Mouse (Mus musculus) cerebellum, adult (tissue): ENCODE measurements around the gene Panx1.

Source experiments
- ATAC-seq: cut with Nextera tagmentation; 2 replicates; pipeline ENCODE4 v1.9.2; 2017; ENCODE audit warnings: mild to moderate bottlenecking, moderate library complexity, mixed read lengths; ENCODE audit not compliant: insufficient number of reproducible peaks, low FRiP score, low TSS enrichment

Panx1 gene

GRCm38 (mm10) chr9:15027725-15028124 lies 17.6 kb downstream of the Panx1 start:
- no peak for ATAC-seq

GRCm38 (mm10) chr9:15023049-15023448 lies 22.2 kb downstream of the Panx1 start:
- ATAC-seq, result no peak

DNA sequence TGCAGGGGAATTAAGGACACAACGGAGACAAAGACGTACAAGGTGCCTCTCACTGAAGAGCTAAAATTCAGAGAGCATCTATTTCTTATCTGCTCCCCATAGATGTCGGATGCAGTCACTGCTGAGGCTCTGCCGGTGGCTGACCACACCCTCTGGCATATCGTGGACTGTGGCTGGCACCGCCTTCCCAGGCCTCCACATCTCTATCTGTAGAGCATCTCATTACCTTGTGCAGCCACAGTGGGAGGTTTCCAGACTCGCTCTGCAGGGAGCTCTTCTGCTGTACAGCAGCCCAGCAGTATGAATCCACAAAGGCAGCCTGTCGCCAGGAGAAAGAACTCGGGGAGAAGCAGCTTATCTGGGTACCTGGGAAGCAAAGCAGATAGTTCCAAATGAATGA lies 24.1 kb downstream of the Panx1 start:
- no peak for ATAC-seq

DNA sequence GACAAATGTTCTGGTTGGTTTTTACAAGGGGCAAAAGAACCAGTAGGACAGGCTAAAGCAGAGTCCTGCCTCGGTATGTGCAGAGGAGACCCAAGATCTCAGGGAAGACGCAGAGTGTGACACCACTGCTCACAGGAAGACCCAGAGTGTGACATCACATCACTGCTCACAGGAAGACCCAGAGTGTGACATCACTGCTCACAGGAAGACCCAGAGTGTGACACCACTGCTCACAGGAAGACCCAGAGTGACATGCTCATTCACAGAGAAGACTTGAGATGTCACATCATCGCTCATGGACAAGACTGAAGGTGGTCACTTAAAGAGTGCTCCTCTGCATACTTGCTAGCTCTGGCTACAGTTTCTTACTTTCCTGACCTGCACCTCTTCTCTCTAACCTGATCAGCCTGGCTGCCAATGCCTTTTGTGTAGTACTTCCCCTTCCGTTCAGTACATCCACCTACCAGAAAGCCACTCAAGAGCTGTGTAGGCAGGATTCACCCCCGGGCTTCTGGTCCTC lies 24.7 kb downstream of the Panx1 start:
- ATAC-seq, result no peak

GRCm38 (mm10) chr9:15018756-15019131 lies 26.5 kb downstream of the Panx1 start:
- ATAC-seq, result no peak

- peak; percentile 80 for ATAC-seq
Measured at GRCm38 (mm10) chr9:15017791-15018755, 27.2 kb downstream of the Panx1 start.

GRCm38 (mm10) chr9:15015223-15015956 lies 29.9 kb downstream of the Panx1 start:
- ATAC-seq, result peak; percentile 45; the same call in 1 of the 2 replicates

- no peak for ATAC-seq
Measured at GRCm38 (mm10) chr9:15007566-15007965, 37.7 kb downstream of the Panx1 start.

DNA sequence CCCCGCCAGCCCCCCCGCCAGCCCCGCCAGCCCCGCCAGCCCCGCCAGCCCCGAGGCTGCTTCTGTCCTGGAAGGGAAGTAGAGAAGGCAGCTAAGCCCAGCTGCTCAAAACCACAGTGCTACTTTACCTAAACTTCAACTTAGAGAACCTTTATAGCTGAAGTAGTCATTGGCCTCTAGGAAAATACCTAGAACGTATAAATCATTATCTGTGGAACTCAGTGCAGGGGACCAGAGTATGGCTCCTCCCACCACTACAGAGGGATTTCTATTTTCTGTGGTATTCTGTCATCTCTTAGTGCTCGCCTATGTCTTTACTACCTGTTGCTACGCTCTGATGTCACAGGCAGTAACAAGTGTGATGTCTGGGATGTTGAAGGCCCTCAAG lies 41.0 kb downstream of the Panx1 start:
- ATAC-seq, result no peak

- ATAC-seq, result no peak
Measured at GRCm38 (mm10) chr9:15003676-15004297, 41.5 kb downstream of the Panx1 start.

GRCm38 (mm10) chr9:15002995-15003613 lies 42.2 kb downstream of the Panx1 start:
- ATAC-seq, result no peak

GRCm38 (mm10) chr9:14998790-14999189 lies 46.5 kb downstream of the Panx1 start:
- no peak for ATAC-seq

DNA sequence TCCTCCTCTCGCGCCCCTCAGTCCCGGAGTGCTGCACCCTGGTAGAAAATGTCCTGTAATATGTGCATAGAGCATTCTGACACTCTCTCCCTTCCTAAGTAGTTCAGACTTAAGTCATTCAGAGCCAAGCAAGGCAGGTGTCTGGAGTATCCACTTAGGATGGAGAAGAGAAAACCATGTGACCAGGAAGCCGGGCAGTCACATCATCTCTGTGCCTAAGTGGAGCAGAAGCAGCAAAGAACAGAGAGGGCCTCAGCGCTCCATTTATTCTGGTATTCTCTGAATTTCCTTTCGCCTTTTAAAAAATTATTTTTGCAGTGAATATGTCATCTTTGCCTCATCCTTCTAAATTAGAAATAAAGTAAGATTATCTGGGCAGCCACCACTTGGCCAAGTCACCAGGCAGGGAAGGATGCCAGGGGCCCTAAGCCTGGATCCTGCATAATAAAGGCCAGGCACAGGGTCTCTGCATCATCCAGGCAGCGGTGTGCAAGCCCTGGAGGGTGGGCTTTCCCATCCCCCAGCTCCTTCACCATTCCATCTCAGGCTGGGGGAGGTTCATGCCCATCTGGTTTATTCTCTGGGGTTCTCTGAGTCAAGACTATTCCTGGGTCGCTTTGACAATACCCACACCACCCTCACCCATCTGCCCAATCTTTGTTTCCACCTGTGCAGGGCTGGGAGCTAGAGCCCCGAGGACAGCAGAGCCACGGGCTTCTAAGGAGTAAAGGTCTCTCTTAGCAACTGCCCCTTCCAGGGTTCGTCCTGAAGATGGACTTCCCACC lies 47.8 kb downstream of the Panx1 start:
- ATAC-seq, result no peak

- ATAC-seq, result no peak
Measured at GRCm38 (mm10) chr9:14995525-14995924, 49.8 kb downstream of the Panx1 start.

GRCm38 (mm10) chr9:14988606-14989293 lies 56.5 kb downstream of the Panx1 start:
- no peak for ATAC-seq

GRCm38 (mm10) chr9:14983141-14983540 lies 62.1 kb downstream of the Panx1 start:
- ATAC-seq, result no peak

DNA sequence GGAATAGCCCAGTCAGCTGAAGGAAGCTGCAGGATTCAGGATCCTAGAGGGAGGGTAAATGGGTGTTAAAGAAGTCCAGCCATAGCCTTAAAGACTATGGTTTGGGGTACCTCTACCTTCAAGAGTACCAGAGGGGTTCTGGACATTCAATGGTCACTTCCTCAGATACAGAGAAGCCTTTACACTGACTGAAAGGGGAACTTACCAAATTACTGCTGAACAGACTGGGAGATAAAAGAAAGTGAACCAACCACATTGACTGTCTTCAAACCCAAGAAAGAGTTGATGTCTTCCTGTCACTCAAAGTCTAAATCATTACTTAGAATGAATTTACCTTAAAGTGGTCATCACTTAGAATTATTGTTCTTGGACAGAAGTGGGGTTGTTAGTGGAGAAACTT lies 62.6 kb downstream of the Panx1 start:
- no peak for ATAC-seq

- no peak for ATAC-seq
Measured at GRCm38 (mm10) chr9:14981539-14982155, 63.6 kb downstream of the Panx1 start.
